Mouse (Mus musculus): ENCODE data around the gene Rph3al. TPM values are rescaled to one million over a fixed set of nuclear protein-coding genes. Genes with fewer than 3 reads are reported as not detected.

Rph3al gene
- total RNA-seq, 2 experiments from 2014 or later = 18.0 to 19.5 TPM

DNA sequence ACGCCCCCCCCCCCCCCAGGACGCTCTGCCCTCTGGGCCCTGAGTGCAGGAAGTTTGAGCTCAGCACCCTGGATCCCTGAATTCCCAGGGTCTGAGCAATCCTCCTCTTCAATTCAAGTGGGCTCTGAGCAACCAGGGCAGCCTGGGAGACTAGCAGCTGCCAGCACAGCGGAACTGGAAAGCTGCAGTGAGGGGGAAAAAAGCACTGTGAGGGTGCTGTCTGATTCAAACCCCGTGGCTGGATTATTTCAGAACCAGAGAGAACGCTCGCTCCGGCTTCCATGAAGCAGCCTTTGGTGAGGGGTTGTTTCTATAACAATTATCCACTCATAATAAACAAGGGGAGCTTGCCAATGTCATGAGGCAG is 73.0 kb downstream of the Rph3al start:
- DNase-seq (ENCODE audit: low spot score in 2 of 2) = no peak

DNA sequence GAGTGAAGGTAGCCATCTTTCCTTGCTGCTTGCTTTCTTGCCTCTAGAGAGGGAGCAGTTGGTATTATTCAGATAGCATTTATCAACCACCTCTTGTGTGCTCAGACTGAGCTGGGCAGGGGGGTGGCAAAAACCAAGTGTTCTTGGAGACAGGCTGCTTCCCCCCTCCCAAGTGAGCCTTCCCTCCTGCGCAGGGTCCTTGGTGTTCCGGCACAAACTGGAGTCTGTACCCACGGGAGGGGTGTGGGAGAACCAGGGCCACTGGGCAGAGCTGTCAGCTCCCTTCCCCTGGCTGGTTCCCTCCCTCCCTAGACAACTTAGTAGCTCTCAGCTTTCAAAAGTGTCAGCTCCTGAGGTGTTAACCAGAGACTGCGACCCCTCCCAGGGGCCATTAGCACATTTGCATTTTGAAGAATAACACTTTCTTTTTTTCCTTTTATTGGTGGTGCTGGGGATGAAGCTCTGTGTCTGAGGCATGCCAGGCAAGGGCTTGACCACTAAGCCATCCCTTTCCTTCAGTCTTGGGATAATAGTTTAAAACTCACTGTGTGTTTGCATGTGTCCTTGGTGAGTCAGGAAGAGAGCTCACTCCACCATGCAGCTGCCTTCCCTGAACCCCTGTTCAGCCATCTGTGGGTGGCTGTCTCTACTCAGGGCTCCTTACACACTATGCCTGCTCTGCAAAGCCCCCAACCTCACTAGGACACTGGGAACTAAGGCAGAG is 73.5 kb downstream of the Rph3al start:
- DNase-seq (ENCODE audit: low spot score in 2 of 2) = no peak

DNA sequence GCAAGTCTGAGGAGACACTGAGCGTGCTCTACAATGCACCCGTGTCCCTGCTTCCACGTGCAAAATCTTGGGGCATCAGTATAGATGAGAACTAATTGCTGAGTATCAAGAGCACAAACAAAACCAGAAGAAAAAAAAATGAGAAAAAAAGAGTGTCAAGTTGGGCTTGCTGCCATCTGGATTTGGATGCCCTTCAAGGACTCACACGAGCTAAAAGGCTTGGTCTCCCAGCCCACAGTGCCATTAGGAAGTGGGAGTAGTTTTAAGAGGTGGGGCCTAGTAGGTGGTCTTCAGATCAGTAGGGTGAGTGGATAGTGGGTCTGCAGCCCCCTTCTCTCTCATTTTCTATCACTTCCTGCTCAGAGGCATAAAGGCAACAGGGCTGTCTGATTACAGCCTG is 75.8 kb downstream of the Rph3al start:
- DNase-seq (ENCODE audit: low spot score in 2 of 2) = no peak

DNA sequence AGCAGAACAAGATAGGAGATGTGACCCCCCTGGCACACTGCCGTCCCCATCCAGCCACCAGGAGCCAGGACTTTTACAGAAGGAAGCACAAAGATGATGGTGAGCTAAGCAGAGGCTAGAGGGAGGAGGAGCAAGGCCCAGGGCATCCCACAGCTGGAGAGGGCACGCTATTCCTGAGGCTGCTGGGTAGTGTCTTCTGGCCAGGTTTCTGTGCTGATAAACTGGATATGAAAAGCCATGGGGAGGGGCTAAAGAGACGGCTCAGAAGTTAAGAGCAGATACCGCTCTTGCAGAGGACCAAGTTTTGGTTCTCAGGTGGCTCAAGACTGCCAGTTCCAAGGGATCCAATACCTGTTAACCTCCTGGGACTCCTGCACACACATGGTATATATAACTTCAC is 76.6 kb downstream of the Rph3al start:
- DNase-seq (ENCODE audit: low spot score in 2 of 2) = no peak

DNA sequence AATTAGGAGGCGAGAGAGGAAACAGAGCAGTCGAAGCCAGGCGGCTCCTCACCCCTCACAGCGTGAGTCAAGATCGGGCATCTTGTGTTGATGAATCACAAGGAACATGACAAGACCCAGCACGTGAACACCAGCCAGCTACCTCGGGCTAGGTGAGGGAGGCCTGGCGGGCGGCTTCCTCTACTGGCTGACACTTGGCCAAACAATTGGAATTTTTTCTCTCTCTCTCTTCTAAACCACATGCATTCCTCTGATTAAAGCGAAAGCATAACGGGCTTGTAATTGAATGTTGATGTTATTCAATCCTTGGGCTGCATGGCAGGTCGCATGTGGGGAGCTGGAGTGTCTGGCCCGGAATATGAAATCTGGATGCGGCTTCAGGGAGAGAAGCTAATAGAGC is 77.0 kb downstream of the Rph3al start:
- DNase-seq (ENCODE audit: low spot score in 2 of 2) = no peak

DNA sequence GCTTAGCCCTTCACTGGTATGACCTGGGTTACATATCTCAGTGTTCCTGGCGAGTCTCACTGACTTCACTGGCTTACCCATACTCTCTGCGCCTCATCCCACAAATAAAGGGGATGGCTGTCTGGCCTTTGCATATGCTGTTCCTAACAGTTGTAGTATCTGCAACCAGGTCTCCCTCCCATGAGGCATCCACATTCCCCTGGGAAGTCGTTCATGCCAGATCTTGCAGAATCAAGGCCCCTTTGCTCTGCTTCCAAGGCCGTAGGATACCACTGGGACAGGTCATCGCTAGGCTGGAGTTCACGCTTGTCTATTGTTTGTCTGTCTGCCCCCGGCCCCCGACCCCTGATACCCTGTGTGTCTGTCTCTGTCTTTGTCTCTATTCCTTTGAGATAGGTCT is 78.8 kb downstream of the Rph3al start:
- DNase-seq (ENCODE audit: low spot score in 2 of 2) = no peak

DNA sequence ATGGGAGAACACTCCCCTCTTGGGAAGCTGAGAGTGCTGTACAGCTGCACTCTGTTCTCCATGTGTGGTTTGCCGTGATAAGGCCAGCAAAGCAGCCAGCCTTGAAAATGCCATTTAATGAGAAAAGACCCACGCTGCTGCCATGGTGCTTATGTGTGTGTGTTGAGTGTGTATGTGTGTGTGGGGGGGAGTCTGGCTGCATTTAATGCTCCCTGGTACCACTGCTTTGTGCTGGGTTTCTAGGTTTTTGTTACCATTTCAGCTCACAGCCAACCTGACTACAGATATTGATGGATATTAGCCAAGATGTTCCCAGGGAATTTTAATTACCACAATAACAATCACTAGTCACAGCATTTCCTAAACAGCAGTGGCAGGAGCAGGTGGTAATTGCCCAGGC is 79.3 kb downstream of the Rph3al start:
- DNase-seq (ENCODE audit: low spot score in 2 of 2) = no peak

DNA sequence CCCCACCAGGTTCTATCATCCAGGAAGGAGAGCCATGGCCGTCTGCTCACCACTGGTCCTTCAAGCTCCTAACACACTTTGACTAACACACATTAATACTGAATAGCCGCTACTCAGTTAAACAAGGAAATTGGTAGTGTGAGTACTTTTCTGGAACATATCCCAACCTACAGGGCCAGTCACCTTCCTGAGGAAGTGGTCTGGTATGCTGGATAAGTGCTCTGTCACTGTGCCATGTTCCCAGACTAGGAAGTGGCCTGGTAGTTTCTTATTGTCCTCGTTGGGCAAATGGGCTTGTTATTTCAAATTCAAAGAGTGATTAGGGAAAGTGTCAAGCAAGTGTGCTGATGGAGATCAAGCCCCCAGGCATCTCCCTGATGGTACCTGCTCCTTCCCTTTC is 80.4 kb downstream of the Rph3al start:
- no peak for DNase-seq (ENCODE audit: low spot score in 2 of 2)

DNA sequence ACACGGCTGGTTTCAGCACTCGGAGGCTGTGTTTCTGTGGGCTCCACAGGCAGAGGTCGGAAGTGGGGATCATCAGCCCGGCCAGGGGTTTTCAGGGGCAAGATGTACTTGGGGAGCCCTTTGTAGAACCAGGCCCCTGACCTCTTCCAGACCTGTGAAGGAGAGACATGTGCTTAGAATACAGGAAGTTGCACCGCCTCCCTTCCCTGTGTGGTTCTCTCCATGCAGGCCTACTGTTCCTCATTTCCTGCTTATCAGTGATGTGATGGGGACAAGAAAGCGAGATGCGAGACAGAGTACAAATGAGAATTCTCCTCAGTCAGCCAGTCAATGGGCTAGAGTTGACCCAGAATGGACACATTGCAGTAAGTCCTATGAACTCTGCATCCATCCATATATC is 83.9 kb downstream of the Rph3al start:
- no peak for DNase-seq (ENCODE audit: low spot score in 2 of 2)

DNA sequence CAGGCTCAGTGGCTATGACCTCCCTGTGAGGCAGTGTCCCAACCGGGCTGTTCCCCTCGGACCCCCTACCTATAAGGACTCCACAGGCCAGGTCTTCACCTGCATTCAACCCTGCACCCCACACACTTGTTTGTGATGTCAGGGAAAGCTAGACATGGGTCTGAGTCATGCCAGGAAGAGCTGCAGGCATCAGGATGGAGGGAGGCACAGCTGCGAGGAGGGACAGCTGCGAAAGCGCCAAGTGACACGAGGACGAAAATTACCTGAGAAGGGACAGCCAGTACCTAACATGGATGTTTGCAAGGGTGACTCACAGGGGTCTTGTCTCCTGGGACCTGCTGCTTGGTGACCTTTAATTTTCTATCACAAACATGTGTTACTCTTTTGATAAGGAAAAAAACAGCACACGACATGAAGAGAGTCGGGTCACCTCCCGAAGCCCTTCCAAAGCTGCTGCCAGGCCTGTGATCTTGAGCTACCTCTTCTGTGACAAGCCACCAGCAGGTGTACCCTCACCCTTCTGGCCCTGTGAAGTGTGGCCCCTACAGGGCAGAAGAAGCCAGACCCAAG is 85.1 kb downstream of the Rph3al start:
- DNase-seq (ENCODE audit: low spot score in 2 of 2) = no peak

DNA sequence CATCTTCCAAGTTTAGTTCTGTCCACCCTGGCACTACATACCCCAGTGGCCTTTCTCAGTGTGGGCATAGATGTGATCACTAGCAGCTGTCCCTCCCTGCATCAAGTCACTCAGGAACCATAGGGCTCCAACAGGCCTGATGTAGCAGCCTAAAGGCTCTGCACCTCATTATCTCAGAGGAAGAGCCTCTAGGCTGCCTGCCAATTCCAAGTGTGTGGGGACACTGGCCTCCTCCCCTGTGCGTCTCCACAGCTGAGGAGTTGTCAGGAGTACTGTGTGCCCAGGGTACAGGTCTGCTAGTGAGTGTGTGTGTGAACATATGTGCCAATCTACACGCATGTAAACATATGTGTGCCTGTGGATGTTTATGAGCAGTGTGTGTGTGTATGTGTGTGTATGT is 85.7 kb downstream of the Rph3al start:
- no peak for DNase-seq (ENCODE audit: low spot score in 2 of 2)

DNA sequence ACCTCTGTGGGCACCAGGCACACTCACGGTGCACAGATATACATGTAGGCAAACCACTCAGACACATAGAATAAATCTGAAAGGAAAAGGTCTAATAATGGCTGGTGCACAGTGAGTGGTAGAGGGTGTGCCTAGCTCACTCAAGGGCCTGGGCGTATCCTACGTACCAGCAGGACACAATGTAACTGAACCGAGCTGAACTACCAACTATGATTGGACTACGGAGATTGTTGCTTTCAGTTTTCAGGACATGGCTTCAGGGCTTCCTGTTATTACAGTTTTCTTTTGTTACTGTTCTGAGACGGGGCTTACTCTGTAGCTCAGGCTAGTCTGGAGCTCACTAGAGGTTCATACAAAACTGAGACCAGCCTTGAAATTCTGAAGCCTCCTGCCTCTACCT is 88.7 kb downstream of the Rph3al start:
- no peak for DNase-seq (ENCODE audit: low spot score in 2 of 2)

DNA sequence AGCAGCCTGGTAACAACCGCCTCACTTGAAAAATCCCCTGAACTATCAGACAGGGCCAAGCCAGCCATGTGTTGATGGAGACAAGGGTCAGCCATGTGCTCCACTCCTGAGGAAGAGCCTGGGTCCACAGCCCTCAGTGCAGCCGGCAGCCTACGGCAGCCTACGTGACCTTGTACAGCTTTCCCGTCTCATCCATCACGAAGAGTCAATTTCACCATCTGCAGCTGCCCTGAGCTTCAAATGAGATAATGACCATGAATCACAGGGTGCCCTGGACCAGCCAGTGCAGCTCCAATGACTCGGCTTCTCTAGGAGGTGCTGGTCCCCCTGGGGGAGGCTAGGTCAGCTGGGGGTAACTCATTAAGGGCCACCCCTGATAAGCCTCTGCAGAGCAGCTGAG is 91.6 kb downstream of the Rph3al start:
- DNase-seq (ENCODE audit: low spot score in 2 of 2) = peak in 1 of 2 experiments; percentile 14

DNA sequence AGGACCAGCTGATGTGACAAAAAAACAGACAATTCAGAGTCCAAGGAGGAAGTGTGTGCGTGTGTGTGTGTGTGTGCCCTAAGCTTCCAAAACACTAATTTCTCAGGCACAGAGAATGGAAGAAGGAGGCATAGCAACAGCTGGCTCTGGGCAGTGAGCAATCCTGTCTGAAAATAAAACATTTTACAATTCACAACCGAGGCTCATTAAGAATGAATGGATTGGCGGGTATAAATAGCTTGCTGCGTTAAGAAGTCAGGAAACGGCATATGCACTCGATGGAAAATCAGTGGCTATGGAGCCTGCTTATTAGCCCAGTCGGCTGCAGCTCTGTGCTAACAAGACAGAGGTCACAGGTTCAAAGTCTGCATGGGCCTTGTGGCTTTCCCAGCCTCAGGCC is 92.6 kb downstream of the Rph3al start:
- no peak for DNase-seq (ENCODE audit: low spot score in 2 of 2)

DNA sequence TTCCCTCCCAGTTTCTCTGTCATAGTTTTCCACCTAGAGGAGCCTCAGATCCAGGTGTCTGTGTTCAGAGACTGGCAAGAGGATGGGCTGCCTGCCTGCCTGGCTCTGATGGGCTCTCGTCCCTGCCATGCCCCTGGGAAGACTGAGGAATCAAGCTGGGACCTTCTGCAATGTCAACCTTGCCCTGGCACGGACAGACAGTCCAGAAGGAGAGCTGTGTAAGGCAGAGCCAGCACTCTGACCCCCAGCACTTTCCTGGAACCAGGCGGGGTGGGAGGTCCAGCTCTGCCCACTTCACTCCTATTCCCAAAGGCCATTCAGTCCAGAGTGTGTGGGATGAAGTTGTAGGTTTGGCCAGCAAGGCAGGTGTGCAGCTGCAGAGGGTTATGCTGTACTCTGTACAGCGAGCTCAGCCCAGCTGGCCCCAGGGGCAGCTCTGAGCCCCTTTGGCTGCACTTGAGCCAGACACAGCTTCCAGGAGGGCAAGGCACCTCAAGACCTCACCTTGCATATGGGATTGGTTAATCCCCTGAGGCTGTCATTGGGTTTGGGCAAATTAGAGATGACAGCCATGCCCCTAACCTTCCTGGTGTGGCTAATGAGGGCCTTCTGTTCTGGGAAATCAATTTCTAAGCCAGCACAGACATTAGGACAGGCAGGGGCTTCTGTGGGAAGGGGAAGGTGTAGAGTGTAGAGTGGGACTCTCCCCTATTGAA is 95.2 kb downstream of the Rph3al start:
- DNase-seq (ENCODE audit: low spot score in 2 of 2) = no peak

DNA sequence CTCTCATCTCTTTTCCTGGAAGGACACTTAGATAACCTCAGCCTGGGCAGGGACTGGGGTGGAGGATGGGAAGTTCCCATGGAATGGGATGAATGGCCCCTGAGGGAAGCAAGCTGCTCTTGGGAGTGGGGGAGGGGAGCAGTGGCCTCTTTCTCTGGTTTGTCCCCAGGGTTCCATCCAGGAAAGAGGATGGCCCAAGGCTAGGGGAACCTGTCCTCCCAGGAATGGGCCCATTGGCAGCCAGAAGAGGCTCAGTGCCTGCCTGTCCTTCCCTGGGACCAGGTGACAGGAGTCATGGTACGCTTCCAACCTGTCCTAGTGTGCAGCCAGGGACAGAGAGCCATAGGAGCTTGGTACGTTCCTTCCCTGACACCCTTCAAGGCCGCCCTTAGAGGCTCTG is 96.7 kb downstream of the Rph3al start:
- DNase-seq (ENCODE audit: low spot score in 2 of 2) = no peak

DNA sequence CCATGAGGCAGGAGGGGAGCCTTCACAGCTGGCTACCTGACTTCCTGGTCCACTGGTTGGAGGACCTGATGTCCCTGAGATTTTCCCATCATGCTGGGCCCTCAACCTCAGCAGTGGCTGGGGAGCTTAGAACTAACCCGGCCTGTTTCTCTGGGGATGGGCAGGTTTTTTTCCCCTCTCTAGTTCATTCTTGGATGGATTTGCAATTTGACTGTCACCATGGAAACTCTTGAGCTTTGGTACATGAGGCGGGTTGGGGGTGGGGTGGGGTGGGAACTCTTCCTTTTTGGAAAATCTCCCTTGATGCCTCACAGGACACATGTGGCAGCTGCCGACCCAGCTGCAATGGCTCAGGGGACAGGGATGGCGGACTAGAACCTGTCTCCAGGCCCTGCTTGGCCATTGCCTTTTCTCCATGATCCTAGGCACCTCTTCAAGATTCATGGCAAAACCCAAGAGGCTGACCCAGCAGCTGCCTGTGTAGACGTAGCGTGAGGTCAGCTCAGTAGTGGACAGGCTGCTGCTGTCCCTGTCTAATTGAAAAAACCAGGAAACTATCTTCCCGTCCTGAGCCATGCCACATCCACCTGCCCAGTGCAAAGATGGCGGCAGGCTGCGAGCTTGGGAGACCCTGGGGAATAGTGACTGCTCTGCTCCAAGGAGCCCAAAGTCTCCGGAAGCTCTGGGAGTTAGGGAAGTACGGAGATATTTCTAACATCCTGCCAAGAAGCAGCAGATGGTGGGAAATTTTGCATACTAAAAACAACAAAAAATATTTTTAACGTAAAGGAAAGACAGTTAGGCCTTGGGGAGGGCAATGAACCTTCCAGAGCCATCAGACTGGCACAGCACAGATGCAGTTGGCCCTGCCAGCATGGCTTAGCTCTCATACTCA is 98.4 kb downstream of the Rph3al start:
- no peak for DNase-seq (ENCODE audit: low spot score in 2 of 2)

DNA sequence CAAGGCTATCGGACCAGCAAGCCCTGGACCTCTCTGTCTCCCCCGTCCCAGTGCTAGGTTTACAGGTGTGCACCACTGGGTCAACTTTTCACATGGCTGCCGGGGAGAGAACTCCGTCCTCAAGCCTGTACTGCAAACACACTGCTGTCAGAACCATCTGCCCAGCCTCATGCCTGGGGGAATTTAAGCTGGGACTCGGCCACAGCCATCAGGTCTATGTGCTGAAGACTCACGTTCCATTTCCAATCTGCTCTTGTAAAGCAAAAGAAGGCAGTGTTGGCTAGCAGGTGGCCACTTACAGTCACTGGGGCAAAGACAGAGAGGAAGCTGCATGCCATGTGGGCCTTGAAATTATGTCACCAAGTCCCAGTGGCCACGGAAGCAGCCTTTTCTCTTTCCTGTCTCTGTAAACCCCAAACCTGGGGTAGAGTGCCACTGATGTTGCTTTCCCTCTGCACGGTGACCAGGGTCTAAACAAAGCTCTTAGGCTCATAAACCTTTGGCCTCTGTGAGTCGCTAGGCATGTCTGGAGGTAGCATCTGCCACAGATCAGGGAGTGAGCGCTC is 99.3 kb downstream of the Rph3al start:
- DNase-seq (ENCODE audit: low spot score in 2 of 2) = no peak

DNA sequence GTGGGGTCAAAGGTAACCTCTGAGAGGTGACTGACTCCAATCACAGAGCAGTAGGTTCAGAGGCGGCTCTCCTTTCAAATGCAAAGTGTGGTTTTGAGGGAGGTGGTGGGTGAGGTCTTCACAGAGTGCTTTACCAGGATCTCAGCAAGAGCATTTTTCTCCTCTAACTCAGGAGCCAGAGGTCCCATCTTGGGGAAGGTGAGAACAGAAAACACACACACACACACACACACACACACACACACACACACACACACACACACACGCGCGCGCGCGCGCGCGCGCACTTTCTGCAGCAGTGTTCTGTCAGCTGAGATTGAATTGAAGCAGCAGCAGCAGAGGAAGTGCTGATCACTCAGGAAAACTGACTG is 102.0 kb downstream of the Rph3al start:
- DNase-seq (ENCODE audit: low spot score in 2 of 2) = no peak

DNA sequence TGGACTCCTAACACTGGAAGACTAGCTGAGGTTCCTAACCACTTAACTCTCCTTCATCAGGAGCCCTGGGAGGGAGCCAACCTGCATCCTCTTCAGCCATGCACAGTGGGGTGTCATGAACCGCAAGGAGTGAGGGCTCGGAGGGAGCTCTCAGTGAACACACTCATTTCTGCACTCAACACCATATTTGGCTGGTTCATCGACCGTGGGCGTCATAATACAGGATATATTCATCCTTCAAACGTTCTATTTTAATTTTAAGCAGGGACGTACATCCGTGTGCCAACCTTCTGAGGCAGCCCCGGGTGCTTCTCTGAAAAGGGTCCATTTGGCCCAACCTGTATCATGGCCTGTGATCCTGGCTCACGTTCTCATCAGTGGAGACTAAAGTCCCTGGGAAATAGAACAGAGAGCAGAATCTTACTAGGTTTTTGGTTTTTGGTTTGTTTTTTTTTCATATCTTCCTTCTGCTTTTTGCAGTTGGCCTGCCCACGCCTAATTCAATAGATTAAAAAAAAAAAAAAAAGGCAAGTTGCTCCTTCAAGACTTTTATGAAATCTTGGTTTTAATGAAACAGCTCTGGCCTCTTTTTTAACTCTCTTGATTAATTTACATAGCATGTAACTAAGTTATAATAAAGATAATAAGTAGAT is 102.5 kb downstream of the Rph3al start:
- DNase-seq (ENCODE audit: low spot score in 2 of 2) = no peak

DNA sequence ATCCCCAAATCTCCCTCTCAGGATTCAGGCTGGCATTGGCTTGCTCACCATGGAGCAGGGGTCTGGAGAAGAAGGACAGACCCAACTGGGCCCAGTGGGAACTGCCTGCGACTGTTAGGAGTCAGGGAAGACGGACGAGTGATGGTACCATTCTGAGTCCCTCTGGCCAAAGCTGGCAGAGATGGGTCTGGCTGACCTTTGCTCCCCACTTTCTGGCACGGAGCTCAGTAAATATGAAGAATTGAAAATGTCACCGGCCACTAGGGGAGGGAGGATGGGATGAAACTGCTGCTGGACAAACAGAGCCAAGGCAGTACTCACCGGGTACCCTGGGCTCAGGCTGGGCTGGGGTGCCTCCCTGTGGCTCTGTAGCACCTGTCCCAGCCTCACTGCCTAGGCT is 105.1 kb downstream of the Rph3al start:
- no peak for DNase-seq (ENCODE audit: low spot score in 2 of 2)
